Mouse (Mus musculus) midbrain, embryonic 15.5 days (tissue): ENCODE measurements around the gene Pam16. TPM values are rescaled to one million over a fixed set of nuclear protein-coding genes. Genes with fewer than 3 reads are reported as not detected.

Experiments used
- ATAC-seq: fragments of 200-750 bp; cut with Nextera tagmentation; replicated peaks from 2 replicates; pipeline ENCODE4 v1.8.0; 2017; ENCODE audit warnings: moderate TSS enrichment
- H3K27ac ChIP-seq: fragments of 300-500 bp; sonication (generic); 2 replicates; pipeline ENCODE4 v1.5.1; 2015; ENCODE audit warnings: mild to moderate bottlenecking, inconsistent platforms
- H3K27me3 ChIP-seq: fragments of 300-500 bp; sonication (generic); replicated peaks from 2 replicates; pipeline ENCODE4 v1.6.1; 2015; ENCODE audit warnings: inconsistent platforms
- H3K36me3 ChIP-seq: fragments of 300-500 bp; sonication (generic); replicated peaks from 2 replicates; pipeline ENCODE4 v1.6.1; 2015; ENCODE audit warnings: inconsistent platforms
- H3K4me1 ChIP-seq: fragments of 300-500 bp; sonication (generic); 2 replicates; pipeline ENCODE4 v1.6.1; 2015; ENCODE audit warnings: inconsistent platforms
- H3K4me2 ChIP-seq: fragments of 300-500 bp; sonication (generic); 2 replicates; pipeline ENCODE4 v1.6.1; 2015; ENCODE audit warnings: inconsistent platforms, mild to moderate bottlenecking, moderate library complexity
- H3K4me3 ChIP-seq: fragments of 300-500 bp; sonication (generic); 2 replicates; pipeline ENCODE4 v1.5.1; 2015; ENCODE audit warnings: mild to moderate bottlenecking, inconsistent platforms
- H3K9ac ChIP-seq: fragments of 300-500 bp; sonication (generic); 2 replicates; pipeline ENCODE4 v1.6.1; 2015; ENCODE audit warnings: mild to moderate bottlenecking, inconsistent platforms
- H3K9me3 ChIP-seq: fragments of 300-500 bp; sonication (generic); 2 replicates; pipeline ENCODE4 v1.6.1; 2016; ENCODE audit warnings: inconsistent platforms
- WGBS: fragments of 180-500 bp; shearing (Covaris S2); methylation state at CpG from one replicate; pipeline ENCODE4 v1.1.7; 2015; ENCODE audit warnings: mixed read lengths; 5-methylcytosine and 5-hydroxymethylcytosine counted together
- polyA plus RNA-seq: library from polyadenylated mRNA; unstranded; fragments of >200 nt; fragmentation: Nextera tagmentation; extraction: Ambion mirVana; gene quantifications from 2 replicates; pipeline ENCODE4 v1.2.1, GENCODE M21; 2015

The Pam16 gene
- polyA plus RNA-seq, 1 experiment from 2014 or later = 154 TPM

- Histone ChIP-seq H3K27ac (no peak overlapping the region), H3K4me1 (peaks cover 24% of the 10 kb centered on the region), H3K27me3 (no peaks in the 10 kb centered on the region), H3K4me2 (no peak overlapping the region), H3K9me3 (no peaks in the 10 kb centered on the region), H3K4me3 (no peak overlapping the region), H3K36me3 (peaks cover 6% of the 10 kb centered on the region; the same call in 1 of the 2 replicates), H3K9ac (no peak overlapping the region)
- ATAC-seq = no peak
- WGBS = 86% methylated on average over 6 of the region's 6 CpGs
Observed at GRCm38 (mm10) chr16:4627105-4627504, 2.3 kb upstream of the Pam16 start.

- peak overlapping the region; percentile 85 for H3K27ac ChIP-seq
- 17% methylated on average over 9 of the region's 9 CpGs for WGBS
- H3K9ac ChIP-seq = peak overlapping the region; percentile 69
- peak; percentile 32 for ATAC-seq
- H3K4me2 ChIP-seq = peak overlapping the region; percentile 65
- H3K4me3 ChIP-seq = peak overlapping the region; percentile 67
- H3K27me3 ChIP-seq = no peaks in the 10 kb centered on the region
- H3K36me3 ChIP-seq = peaks cover 6% of the 10 kb centered on the region; the same call in 1 of the 2 replicates
- H3K9me3 ChIP-seq = no peaks in the 10 kb centered on the region
- H3K4me1 ChIP-seq = peaks cover 30% of the 10 kb centered on the region
Observed at GRCm38 (mm10) chr16:4624074-4624473, 714 bp downstream of the Pam16 start.

- peaks cover 3% of the 10 kb centered on the region; the same call in 1 of the 2 replicates for H3K4me1 ChIP-seq
- no peaks in the 10 kb centered on the region for H3K27me3 ChIP-seq
- no peak overlapping the region for H3K4me2 ChIP-seq
- no peaks in the 10 kb centered on the region for H3K9me3 ChIP-seq
- H3K27ac ChIP-seq = no peak overlapping the region
- no peak for ATAC-seq
- H3K4me3 ChIP-seq = no peak overlapping the region
- WGBS = 81% methylated on average over 4 of the region's 4 CpGs
- H3K36me3 ChIP-seq = peaks cover 38% of the 10 kb centered on the region
- no peak overlapping the region for H3K9ac ChIP-seq
Observed at GRCm38 (mm10) chr16:4616829-4617228, 8.0 kb downstream of the Pam16 start.

- 84% methylated on average over 1 of the region's 1 CpGs for WGBS
- H3K36me3 ChIP-seq = peaks cover 47% of the 10 kb centered on the region
Observed at GRCm38 (mm10) chr16:4615297-4615696, 9.5 kb downstream of the Pam16 start.

DNA sequence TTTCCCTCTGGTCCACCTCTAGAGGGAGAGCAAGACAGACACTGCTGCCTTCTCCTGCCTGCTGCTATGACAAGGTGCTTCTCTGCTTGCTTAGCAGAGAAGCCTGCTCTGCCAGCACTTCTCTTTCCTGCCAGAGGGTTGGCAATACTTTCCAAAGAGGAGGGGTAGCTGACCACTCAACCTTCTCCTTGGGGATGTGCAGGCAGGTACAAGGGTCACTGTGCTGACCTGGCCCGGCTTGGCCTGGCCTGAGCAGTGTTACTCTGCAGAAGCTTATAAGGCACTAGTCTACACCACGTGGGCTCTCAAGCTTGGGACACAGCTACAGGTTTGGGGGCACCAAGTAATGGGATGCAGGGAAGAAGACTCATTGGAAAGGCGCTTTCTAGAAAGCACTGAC, 10.1 kb downstream of the Pam16 start:
- Histone ChIP-seq H3K27ac (no peak overlapping the region), H3K36me3 (peaks cover 50% of the 10 kb centered on the region), H3K9me3 (no peaks in the 10 kb centered on the region), H3K9ac (no peak overlapping the region), H3K27me3 (no peaks in the 10 kb centered on the region), H3K4me1 (no peaks in the 10 kb centered on the region), H3K4me2 (no peak overlapping the region), H3K4me3 (no peak overlapping the region)
- peak; percentile 29; the same call in 1 of the 2 replicates for ATAC-seq
- WGBS = 93% methylated on average over 3 of the region's 3 CpGs

More at GRCm38 (mm10) chr16:4615297-4615696, 9.5 kb downstream of the Pam16 start:
- H3K27ac ChIP-seq = no peak overlapping the region
- H3K9ac ChIP-seq = no peak overlapping the region
- H3K27me3 ChIP-seq = no peaks in the 10 kb centered on the region
- H3K9me3 ChIP-seq = no peaks in the 10 kb centered on the region
- ATAC-seq = no peak
- no peak overlapping the region for H3K4me2 ChIP-seq
- no peaks in the 10 kb centered on the region for H3K4me1 ChIP-seq
- no peak overlapping the region for H3K4me3 ChIP-seq

GRCm38 (mm10) chr16:4613736-4614135, 11.1 kb downstream of the Pam16 start:
- ATAC-seq = no peak
- peaks cover 53% of the 10 kb centered on the region for H3K36me3 ChIP-seq

DNA sequence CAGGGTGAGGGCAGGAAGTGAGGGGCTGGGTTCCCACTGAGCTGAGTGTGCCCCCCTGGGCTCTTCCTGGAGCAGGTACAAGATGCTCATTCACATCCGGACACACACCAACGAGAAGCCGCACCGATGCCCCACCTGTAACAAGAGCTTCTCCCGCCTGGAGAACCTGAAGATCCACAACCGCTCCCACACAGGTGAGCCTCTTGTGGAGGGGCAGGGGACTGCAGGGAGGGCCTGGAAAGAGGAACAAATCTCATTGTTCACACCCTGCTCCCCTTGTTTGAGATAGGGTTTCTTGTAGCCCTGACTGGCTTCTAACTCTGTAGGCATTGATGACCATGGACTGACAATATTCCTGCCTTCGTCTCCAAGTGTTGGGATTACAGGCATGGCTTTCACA, 13.1 kb downstream of the Pam16 start:
- Histone ChIP-seq H3K4me3 (no peak overlapping the region), H3K27me3 (no peaks in the 10 kb centered on the region), H3K4me1 (peaks cover 13% of the 10 kb centered on the region), H3K27ac (no peak overlapping the region), H3K36me3 (peaks cover 54% of the 10 kb centered on the region), H3K4me2 (no peak overlapping the region), H3K9ac (no peak overlapping the region), H3K9me3 (no peaks in the 10 kb centered on the region)
- no peak for ATAC-seq
- WGBS = 94% methylated on average over 7 of the region's 7 CpGs

More at GRCm38 (mm10) chr16:4613736-4614135, 11.1 kb downstream of the Pam16 start:
- Histone ChIP-seq H3K4me1 (no peaks in the 10 kb centered on the region), H3K27me3 (no peaks in the 10 kb centered on the region), H3K4me2 (no peak overlapping the region), H3K27ac (no peak overlapping the region), H3K4me3 (no peak overlapping the region), H3K9me3 (no peaks in the 10 kb centered on the region), H3K9ac (no peak overlapping the region)
- WGBS = 91% methylated on average over 9 of the region's 9 CpGs

DNA sequence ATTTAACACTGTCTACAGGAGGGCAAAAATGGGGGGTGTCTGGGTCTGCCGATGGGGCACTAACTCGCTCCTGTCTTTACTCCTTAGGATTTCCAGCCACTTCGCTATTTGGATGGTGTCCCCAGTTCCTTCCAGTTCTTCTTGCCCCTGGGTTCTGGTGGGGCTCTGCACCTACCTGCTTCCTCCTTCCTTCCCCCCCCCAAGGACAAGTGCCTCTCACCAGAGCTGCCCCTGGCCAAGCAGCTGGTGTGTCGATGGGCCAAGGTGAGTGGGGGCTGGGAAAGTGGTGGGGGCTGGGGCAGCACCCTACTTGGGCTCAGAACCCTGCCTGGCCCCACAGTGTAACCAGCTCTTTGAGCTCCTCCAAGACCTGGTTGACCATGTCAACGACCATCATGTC, 13.6 kb downstream of the Pam16 start:
- H3K36me3 ChIP-seq = peaks cover 50% of the 10 kb centered on the region
- 93% methylated on average over 5 of the region's 5 CpGs for WGBS
- no peak for ATAC-seq

GRCm38 (mm10) chr16:4608532-4609059, 16.2 kb downstream of the Pam16 start:
- Histone ChIP-seq H3K36me3 (peaks cover 30% of the 10 kb centered on the region), H3K9ac (no peak overlapping the region), H3K27ac (0 out of 2 replicates have a peak overlapping the region, but pooled peaks have one; percentile 32), H3K4me3 (no peak overlapping the region), H3K9me3 (no peaks in the 10 kb centered on the region), H3K4me1 (peaks cover 35% of the 10 kb centered on the region), H3K27me3 (no peaks in the 10 kb centered on the region), H3K4me2 (no peak overlapping the region)
- ATAC-seq = no peak
- 85% methylated on average over 19 of the region's 19 CpGs for WGBS

More for the DNA sequence above, 13.6 kb downstream of the Pam16 start:
- Histone ChIP-seq H3K4me3 (no peak overlapping the region), H3K9ac (no peak overlapping the region), H3K9me3 (no peaks in the 10 kb centered on the region), H3K4me1 (peaks cover 18% of the 10 kb centered on the region), H3K4me2 (no peak overlapping the region), H3K27me3 (no peaks in the 10 kb centered on the region), H3K27ac (no peak overlapping the region)

DNA sequence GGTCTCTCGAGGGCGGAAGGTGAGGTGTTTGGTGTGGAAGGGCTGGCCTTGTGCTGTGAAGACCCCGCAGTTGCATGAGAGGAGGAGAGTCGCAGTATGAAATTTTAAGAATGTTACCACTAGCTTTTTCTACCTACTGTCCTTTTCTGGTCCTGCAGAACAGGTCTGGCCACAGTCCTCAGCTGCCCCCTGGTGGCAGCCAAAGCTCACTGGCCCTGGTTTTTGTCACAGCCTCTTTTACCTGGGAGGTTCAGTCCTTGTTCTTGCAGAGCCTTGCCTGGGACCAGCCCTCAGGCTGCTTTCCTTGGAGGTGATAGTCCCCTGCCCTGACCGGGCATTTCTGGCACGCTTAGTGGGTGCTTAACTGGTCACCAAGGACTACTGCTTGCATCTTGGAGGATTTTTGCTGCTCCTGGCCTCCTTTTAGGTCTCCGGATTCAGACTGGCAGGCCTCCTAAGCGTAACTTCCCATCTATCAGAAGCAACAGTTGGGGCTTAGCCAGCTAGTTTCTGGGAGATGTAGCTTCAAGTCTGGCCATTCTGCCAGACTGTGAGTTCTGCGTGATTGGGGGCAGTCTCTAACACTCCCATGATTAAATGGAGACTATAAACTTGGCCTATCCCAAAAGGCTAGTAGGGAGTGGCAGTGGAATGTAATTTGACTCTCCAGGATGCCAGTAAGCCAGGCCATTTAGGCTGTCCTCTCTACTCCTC, 16.8 kb downstream of the Pam16 start:
- Histone ChIP-seq H3K9me3 (no peaks in the 10 kb centered on the region), H3K27ac (peak overlapping the region; percentile 32; the same call in 1 of the 2 replicates), H3K36me3 (peaks cover 24% of the 10 kb centered on the region; the same call in 1 of the 2 replicates), H3K4me2 (no peak overlapping the region), H3K9ac (no peak overlapping the region), H3K4me3 (no peak overlapping the region), H3K4me1 (peaks cover 40% of the 10 kb centered on the region), H3K27me3 (no peaks in the 10 kb centered on the region)
- WGBS = 60% methylated on average over 9 of the region's 9 CpGs
- peak; percentile 74 for ATAC-seq

DNA sequence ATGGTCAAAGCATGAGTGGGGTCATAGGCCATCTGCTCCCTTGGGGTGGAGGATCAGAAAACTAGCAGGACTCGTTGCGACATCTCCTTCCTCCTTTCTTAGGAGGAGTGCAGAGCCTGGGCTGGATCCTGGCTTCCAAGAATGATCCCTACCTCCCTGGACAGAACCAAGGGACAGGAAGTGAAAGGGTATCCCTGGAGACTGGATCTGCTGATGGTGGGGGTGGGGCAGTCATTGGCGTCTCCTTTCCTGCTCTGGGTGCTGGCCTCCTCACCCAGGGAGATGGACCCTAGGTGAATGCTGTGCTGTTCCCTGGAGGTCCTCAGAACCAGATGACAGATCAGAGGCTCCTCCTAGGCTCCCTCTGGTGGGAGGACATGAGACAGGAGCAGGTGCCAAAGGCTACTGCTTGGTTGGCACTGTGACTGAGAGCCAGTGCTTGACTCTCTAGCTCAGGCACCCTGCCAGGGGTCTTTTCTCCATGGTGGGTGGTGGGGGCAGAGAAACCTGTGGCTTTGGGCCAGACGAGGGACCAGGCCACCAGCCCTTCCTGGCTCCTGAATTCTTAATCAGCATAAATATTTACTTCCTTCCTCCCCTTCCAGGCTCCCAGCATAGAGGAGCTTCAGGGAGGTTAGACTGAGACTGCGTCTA, 18.2 kb downstream of the Pam16 start:
- peak overlapping the region; percentile 31; the same call in 1 of the 2 replicates for H3K27ac ChIP-seq
- WGBS = 31% methylated on average over 5 of the region's 5 CpGs
- no peak overlapping the region for H3K4me3 ChIP-seq
- H3K4me1 ChIP-seq = peaks cover 52% of the 10 kb centered on the region
- H3K9ac ChIP-seq = no peak overlapping the region
- no peak overlapping the region for H3K4me2 ChIP-seq
- no peaks in the 10 kb centered on the region for H3K27me3 ChIP-seq
- H3K36me3 ChIP-seq = peaks cover 16% of the 10 kb centered on the region; the same call in 1 of the 2 replicates
- H3K9me3 ChIP-seq = no peaks in the 10 kb centered on the region
- ATAC-seq = 0 out of 2 replicates have a peak, but pooled peaks have one; percentile 4

DNA sequence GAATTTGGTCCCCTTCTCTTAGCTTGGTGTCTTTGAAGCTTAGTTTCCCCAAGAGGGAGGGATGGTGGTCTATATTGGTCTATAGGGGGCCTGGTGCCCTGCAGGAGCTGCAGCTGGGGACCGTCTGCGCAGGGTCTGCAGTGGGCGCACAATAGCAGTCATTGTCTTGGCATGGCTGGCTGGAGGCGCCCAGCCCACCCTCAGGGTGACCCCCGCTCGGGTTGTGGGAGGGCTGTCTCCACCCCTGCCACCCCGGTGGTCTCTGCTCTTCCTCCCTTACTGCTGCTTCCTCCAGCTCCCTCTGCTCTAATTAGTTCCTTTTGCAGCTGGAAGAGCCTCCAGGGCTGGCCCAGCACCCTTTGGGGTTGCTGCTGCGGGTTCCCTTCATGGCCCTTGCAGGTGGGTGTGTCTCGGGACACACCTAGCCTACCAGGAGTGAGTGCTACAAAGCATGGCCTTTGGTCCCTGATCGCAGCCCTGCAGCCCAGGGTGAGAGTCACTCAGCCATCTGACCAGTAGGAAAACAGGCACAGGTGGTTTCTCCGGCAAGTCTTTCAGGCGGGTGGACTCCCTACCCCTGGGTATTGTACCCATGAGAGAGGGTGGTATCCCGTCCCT, 19.2 kb downstream of the Pam16 start:
- Histone ChIP-seq H3K9ac (no peak overlapping the region), H3K4me2 (no peak overlapping the region), H3K4me3 (no peak overlapping the region), H3K27me3 (no peaks in the 10 kb centered on the region), H3K36me3 (peaks cover 9% of the 10 kb centered on the region; the same call in 1 of the 2 replicates), H3K27ac (no peak overlapping the region), H3K4me1 (peaks cover 55% of the 10 kb centered on the region), H3K9me3 (no peaks in the 10 kb centered on the region)
- WGBS = 52% methylated on average over 12 of the region's 13 CpGs
- ATAC-seq = no peak
